ENCODE assay signal across 8 mouse cellular contexts in the genomic region with DNA sequence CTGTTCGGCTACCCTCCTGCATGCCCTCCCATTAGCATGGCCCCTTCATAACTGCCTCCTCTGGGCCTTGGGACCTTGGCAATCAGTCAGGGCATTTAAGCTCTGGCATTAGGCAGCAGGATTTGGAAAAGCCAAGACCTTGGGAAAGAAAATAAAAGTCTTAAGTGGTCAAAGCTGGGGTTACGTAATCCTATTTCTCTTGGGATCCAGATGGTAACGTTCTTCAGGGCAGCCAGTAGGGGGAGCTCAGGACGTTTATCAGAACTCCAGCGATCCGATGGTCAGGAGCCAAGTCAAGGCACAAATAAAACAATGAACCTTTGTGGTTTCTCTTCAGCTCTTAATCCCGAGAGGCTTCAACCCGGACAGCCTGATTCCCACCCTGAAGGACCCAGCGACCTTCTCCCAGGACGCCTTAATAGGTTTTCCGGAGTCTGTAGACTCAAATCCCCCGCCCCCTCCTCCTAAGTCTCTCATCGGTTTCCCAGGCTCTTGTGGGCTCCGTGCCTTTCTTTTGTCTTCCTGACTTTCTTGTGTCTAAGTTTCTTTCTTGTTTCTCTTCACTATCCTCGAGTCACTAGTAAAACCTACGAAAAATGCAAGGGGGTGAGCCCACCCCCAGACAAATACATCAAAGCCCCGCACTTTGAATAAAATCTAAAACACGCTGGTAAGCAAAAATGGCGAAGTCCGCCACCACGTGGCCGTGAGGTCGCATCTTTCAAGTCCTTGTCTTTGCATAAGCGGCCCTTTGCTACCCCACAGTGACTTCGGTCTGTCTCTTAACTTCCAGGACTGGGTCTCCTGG. TPM values are rescaled to one million over a fixed set of nuclear protein-coding genes. Genes with fewer than 3 reads are reported as not detected.
A peak's percentile ranks its signal among the peaks of the same experiment; 100 is the strongest.
DNase-seq lines count a peak whose midpoint lies in the region; ATAC-seq lines count a peak whose summit lies in the region.

No protein-coding gene starts in this region.

- 1% methylated on average over 25 of the region's 25 CpGs for WGBS in embryonic facial prominence, embryonic 11.5 days
- WGBS in limb, embryonic 13.5 days: under 1% methylated on average over 25 of the region's 25 CpGs
- WGBS in midbrain, embryonic 16.5 days: under 1% methylated on average over 25 of the region's 25 CpGs

- no peaks in the 10 kb centered on the region for H3K36me3 ChIP-seq in embryonic facial prominence, embryonic 11.5 days (replicated peaks; ENCODE audit: control insufficient read depth, insufficient read depth, low read depth, low read length)
- H3K36me3 ChIP-seq in limb, embryonic 13.5 days: no peaks in the 10 kb centered on the region
- H3K36me3 ChIP-seq in midbrain, embryonic 16.5 days (ENCODE audit: control insufficient read depth, insufficient read depth, low read length): no peaks in the 10 kb centered on the region

- H3K4me3 ChIP-seq in embryonic facial prominence, embryonic 11.5 days (ENCODE audit: low read depth, low read length): peak overlapping the region; percentile 26
- peak overlapping the region; percentile 43 for H3K4me3 ChIP-seq in limb, embryonic 13.5 days
- peak overlapping the region; percentile 43 for H3K4me3 ChIP-seq in midbrain, embryonic 16.5 days (ENCODE audit: low read depth, low read length)

- DNase-seq in 3134 (ENCODE audit: extremely low read depth, insufficient read length, low spot score): peak; percentile 72
- DNase-seq in adrenal gland, postnatal 14 days: peak; percentile 92
- peak; percentile 96 for DNase-seq in embryonic facial prominence, embryonic 11.5 days (ENCODE audit: low spot score)
- peak; percentile 98 for DNase-seq in heart, adult 11 months
- DNase-seq in kidney, adult 18-20 months: peak; percentile 80
- peak; percentile 47 to 67 for DNase-seq in spleen, postnatal 14 days (ENCODE audit: low spot score in 2 of 2)

- peak overlapping the region; percentile 63 for H3K9ac ChIP-seq in embryonic facial prominence, embryonic 11.5 days (replicated peaks; ENCODE audit: low read length)
- H3K9ac ChIP-seq in limb, embryonic 13.5 days: peak overlapping the region; percentile 58
- peak overlapping the region; percentile 69 for H3K9ac ChIP-seq in midbrain, embryonic 16.5 days (ENCODE audit: low read depth, low read length)

- no peaks in the 10 kb centered on the region for H3K9me3 ChIP-seq in embryonic facial prominence, embryonic 11.5 days (replicated peaks; ENCODE audit: control insufficient read depth, low read length)
- no peaks in the 10 kb centered on the region for H3K9me3 ChIP-seq in limb, embryonic 13.5 days
- no peaks in the 10 kb centered on the region for H3K9me3 ChIP-seq in midbrain, embryonic 16.5 days (replicated peaks; ENCODE audit: control insufficient read depth, low read length, poor library complexity, severe bottlenecking)

- peak; percentile 35 for ATAC-seq in embryonic facial prominence, embryonic 11.5 days (replicated peaks; ENCODE audit: insufficient number of reproducible peaks, low FRiP score, low TSS enrichment, low read depth)
- peak; percentile 64 for ATAC-seq in limb, embryonic 13.5 days (ENCODE audit: low FRiP score, low read depth)
- peak; percentile 66 for ATAC-seq in midbrain, embryonic 16.5 days

- peak overlapping the region; percentile 47 for H3K4me2 ChIP-seq in embryonic facial prominence, embryonic 11.5 days (ENCODE audit: low read depth, low read length)
- peak overlapping the region; percentile 66 for H3K4me2 ChIP-seq in limb, embryonic 13.5 days (replicated peaks)
- H3K4me2 ChIP-seq in midbrain, embryonic 16.5 days (ENCODE audit: low read length): peak overlapping the region; percentile 73

- no peaks in the 10 kb centered on the region for H3K27me3 ChIP-seq in embryonic facial prominence, embryonic 11.5 days (ENCODE audit: control insufficient read depth, insufficient read depth, low read length)
- H3K27me3 ChIP-seq in limb, embryonic 13.5 days: no peaks in the 10 kb centered on the region
- no peaks in the 10 kb centered on the region for H3K27me3 ChIP-seq in midbrain, embryonic 16.5 days (ENCODE audit: control insufficient read depth, insufficient read depth, low read depth, low read length)

- peaks cover under 1% of the 10 kb centered on the region; the same call in 1 of the 2 replicates for H3K4me1 ChIP-seq in embryonic facial prominence, embryonic 11.5 days (ENCODE audit: control insufficient read depth, insufficient read depth, low read length)
- peaks cover 49% of the 10 kb centered on the region for H3K4me1 ChIP-seq in limb, embryonic 13.5 days
- H3K4me1 ChIP-seq in midbrain, embryonic 16.5 days (ENCODE audit: control insufficient read depth, insufficient read depth, low read length): peaks cover 34% of the 10 kb centered on the region

- peak overlapping the region; percentile 53 for H3K27ac ChIP-seq in embryonic facial prominence, embryonic 11.5 days (replicated peaks; ENCODE audit: low read depth, low read length)
- H3K27ac ChIP-seq in limb, embryonic 13.5 days: peak overlapping the region; percentile 76
- H3K27ac ChIP-seq in midbrain, embryonic 16.5 days (ENCODE audit: low read length): peak overlapping the region; percentile 88

RNA-seq across cellular contexts. Expression of gene Ndufb4, which starts 30.6 kb away (rescaled TPM):
- 181 and 184 TPM in 2 replicates for total RNA-seq in adrenal gland, postnatal 14 days (2021)
- 56.3 and 59.0 TPM in 2 replicates for polyA plus RNA-seq in embryonic facial prominence, embryonic 11.5 days (2014; fragmentation: Nextera tagmentation; extraction: Ambion mirVana)
- polyA plus RNA-seq in limb, embryonic 13.5 days (2015; fragmentation: Nextera tagmentation; extraction: Ambion mirVana): 58.1 and 63.9 TPM in 2 replicates
- polyA plus RNA-seq in midbrain, embryonic 16.5 days (2015; fragmentation: Nextera tagmentation; extraction: Ambion mirVana): 49.1 and 51.7 TPM in 2 replicates

Comparison
In these comparisons a context has a peak if more than half of its experiments do, and no peak if none do; other contexts are left out.
1. Peak in every context shown above with its lines: DNase-seq, ATAC-seq, H3K4me3 ChIP-seq and H3K27ac ChIP-seq.